Comparison of ENCODE assay signal across 8 mouse cellular contexts in genomic region chr5:132368678-132369088, GRCm38 (mm10).
DNase-seq lines count a peak whose midpoint lies in the region; ATAC-seq lines count a peak whose summit lies in the region.

No protein-coding gene starts in this region.

- ATAC-seq in heart, embryonic 11.5 days (replicated peaks; ENCODE audit: insufficient number of reproducible peaks, low FRiP score, low TSS enrichment): no peak
- peak; percentile 92 for ATAC-seq in kidney, embryonic 14.5 days (ENCODE audit: low FRiP score, low TSS enrichment)

- no peak overlapping the region for H3K4me3 ChIP-seq in heart, embryonic 10.5 days
- H3K4me3 ChIP-seq in heart, embryonic 11.5 days (ENCODE audit: low read depth, low read length): no peak overlapping the region
- H3K4me3 ChIP-seq in kidney, embryonic 14.5 days (ENCODE audit: low read length): no peak overlapping the region

- H3K27me3 ChIP-seq in heart, embryonic 10.5 days (ENCODE audit: insufficient read depth, poor library complexity, severe bottlenecking): no peaks in the 10 kb centered on the region
- no peaks in the 10 kb centered on the region for H3K27me3 ChIP-seq in heart, embryonic 11.5 days (ENCODE audit: control insufficient read depth, insufficient read depth, low read length)
- no peaks in the 10 kb centered on the region for H3K27me3 ChIP-seq in kidney, embryonic 14.5 days (ENCODE audit: control insufficient read depth, insufficient read depth, low read length)

- peak; percentile 93 for DNase-seq in heart, adult 11 months
- no peak for DNase-seq in heart, embryonic 10.5 days (ENCODE audit: low spot score)
- peak; percentile 58 for DNase-seq in embryo, embryonic 11 days
- peak; percentile 27 to 60 for DNase-seq in lung, postnatal 4 days
- peak; percentile 26 for DNase-seq in yolk sac, embryonic 10.5 days (ENCODE audit: low spot score)
- DNase-seq in spleen, adult 18-20 months: no peak

- no peaks in the 10 kb centered on the region for H3K9me3 ChIP-seq in heart, embryonic 10.5 days
- no peaks in the 10 kb centered on the region for H3K9me3 ChIP-seq in heart, embryonic 11.5 days (replicated peaks; ENCODE audit: control insufficient read depth, low read length)
- H3K9me3 ChIP-seq in kidney, embryonic 14.5 days (ENCODE audit: control insufficient read depth, low read length): no peaks in the 10 kb centered on the region

- H3K36me3 ChIP-seq in heart, embryonic 10.5 days: no peaks in the 10 kb centered on the region
- H3K36me3 ChIP-seq in heart, embryonic 11.5 days (ENCODE audit: control insufficient read depth, insufficient read depth, low read length): no peaks in the 10 kb centered on the region
- no peaks in the 10 kb centered on the region for H3K36me3 ChIP-seq in kidney, embryonic 14.5 days (ENCODE audit: control insufficient read depth, insufficient read depth, low read length)

- peaks cover 31% of the 10 kb centered on the region for H3K4me1 ChIP-seq in heart, embryonic 10.5 days
- H3K4me1 ChIP-seq in heart, embryonic 11.5 days (ENCODE audit: control insufficient read depth, insufficient read depth, low read length): peaks cover 25% of the 10 kb centered on the region
- H3K4me1 ChIP-seq in kidney, embryonic 14.5 days (ENCODE audit: control insufficient read depth, insufficient read depth, low read length): peaks cover 20% of the 10 kb centered on the region

- no peak overlapping the region for H3K4me2 ChIP-seq in heart, embryonic 11.5 days
- H3K4me2 ChIP-seq in kidney, embryonic 14.5 days (replicated peaks; ENCODE audit: low read depth, low read length): 0 out of 2 replicates have a peak overlapping the region, but pooled peaks have one; percentile 13

- H3K9ac ChIP-seq in heart, embryonic 11.5 days (ENCODE audit: low read depth, low read length): 0 out of 2 replicates have a peak overlapping the region, but pooled peaks have one; percentile 5
- H3K9ac ChIP-seq in kidney, embryonic 14.5 days (ENCODE audit: low read depth, low read length): no peak overlapping the region

- H3K27ac ChIP-seq in heart, embryonic 10.5 days: no peak overlapping the region; the same call in 1 of the 2 replicates
- no peak overlapping the region for H3K27ac ChIP-seq in heart, embryonic 11.5 days (ENCODE audit: low read depth, low read length)
- H3K27ac ChIP-seq in kidney, embryonic 14.5 days (ENCODE audit: low read depth, low read length): no peak overlapping the region; the same call in 1 of the 2 replicates

- WGBS in heart, embryonic 10.5 days: 57% methylated on average over 7 of the region's 7 CpGs
- 43% methylated on average over 7 of the region's 7 CpGs for WGBS in heart, embryonic 11.5 days (ENCODE audit: insufficient replicate concordance)
- WGBS in kidney, embryonic 14.5 days: 3% methylated on average over 7 of the region's 7 CpGs

Comparison
In these comparisons a context has a peak if more than half of its experiments do, and no peak if none do; other contexts are left out.
1. DNase-seq: peak in heart, adult 11 months (single experiment), embryo, embryonic 11 days (single experiment), lung, postnatal 4 days (2 of 2) and yolk sac, embryonic 10.5 days (single experiment); none in heart, embryonic 10.5 days (single experiment) and spleen, adult 18-20 months (0 of 2).